Mouse (Mus musculus): ENCODE data around the gene Pnmal2. TPM values are rescaled to one million over a fixed set of nuclear protein-coding genes. Genes with fewer than 3 reads are reported as not detected.

The Pnmal2 gene
- total and polyA plus RNA-seq, 3 experiments, result 0.07 TPM; not detected in 2

DNA sequence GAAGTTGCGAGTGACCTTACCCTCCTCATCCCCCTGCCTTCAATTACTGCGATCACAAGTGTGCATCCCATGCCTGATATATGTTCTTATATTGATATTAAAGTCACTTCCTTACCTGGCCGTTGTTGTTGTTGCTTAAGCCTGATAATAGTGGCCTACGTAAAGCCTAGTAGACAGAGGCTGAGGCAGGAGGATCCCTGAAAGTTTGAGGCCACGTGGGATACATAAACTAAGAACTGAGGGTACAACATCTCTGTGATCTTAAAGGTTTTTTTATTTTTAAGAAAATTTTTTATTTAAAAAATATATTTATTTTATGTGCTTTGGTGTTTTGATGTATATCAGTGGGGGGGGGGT lies 47.9 kb downstream of the Pnmal2 start, which contains the start of gene Ccdc8:
Gene Ccdc8, plus strand, starts transcription at position 258 of the 357 bp plus-strand sequence.
- Histone ChIP-seq H3K79me2 (ENCODE audit: control insufficient read depth, insufficient read depth, low read length, poor library complexity) (no peaks in the 10 kb centered on the region), H3K9ac (ENCODE audit: control insufficient read depth, low read depth, low read length, poor library complexity, severe bottlenecking) (no peak within 1 kb of the TSS; the same call in 1 of the 2 replicates), H3K9me3 (replicated peaks; ENCODE audit: insufficient read depth, low read length) (no peaks in the 10 kb centered on the region), H3K4me3 (ENCODE audit: control insufficient read depth in 1 of 2, insufficient read depth in 1 of 2, low read depth in 2 of 2, low read length in 2 of 2) (no peak within 1 kb of the TSS), H3K27ac (ENCODE audit: control insufficient read depth, low read depth, low read length) (no peak within 1 kb of the TSS), H3K36me3 (ENCODE audit: control insufficient read depth in 1 of 2, insufficient read depth in 2 of 2, low read length in 2 of 2) (peaks cover 0 to 11% of the 10 kb centered on the region in 2 experiments; a peak in 2 of 4 replicates), H3K4me1 (ENCODE audit: control insufficient read depth in 1 of 2, insufficient read depth in 2 of 2, low read length in 2 of 2) (peaks cover 4 to 9% of the 10 kb centered on the region in 2 experiments), H3K27me3 (ENCODE audit: control insufficient read depth in 1 of 2, insufficient read depth in 2 of 2, low read length in 2 of 2) (no peaks in the 10 kb centered on the region)
- DNase-seq (ENCODE audit: low read depth, low spot score), result no peak
- no peak for TF ChIP-seq TBP (IDR thresholded peaks at IDR 0.05; ENCODE audit: low read depth, low read length)
- no peak for TF ChIP-seq UBTF (IDR thresholded peaks at IDR 0.05; ENCODE audit: borderline replicate concordance, insufficient read depth, low read depth, low read length)
- no peak for TF ChIP-seq MXI1 (IDR thresholded peaks at IDR 0.05; ENCODE audit: low read depth, low read length)
- TF ChIP-seq BHLHE40 (IDR thresholded peaks at IDR 0.05; ENCODE audit: borderline replicate concordance, low read depth, low read length), result no peak
- no peak for TF ChIP-seq E2F4 (IDR thresholded peaks at IDR 0.05; ENCODE audit: borderline replicate concordance, low read depth, low read length)
- TF ChIP-seq NELFE (IDR thresholded peaks at IDR 0.05; ENCODE audit: low read depth, low read length), result no peak
- no peak for TF ChIP-seq CHD2 (IDR thresholded peaks at IDR 0.05; ENCODE audit: low read length)
- no peak for TF ChIP-seq ZKSCAN1 (IDR thresholded peaks at IDR 0.05; ENCODE audit: low read depth, low read length)
- no peak for TF ChIP-seq MEF2A (IDR thresholded peaks at IDR 0.05; ENCODE audit: extremely low read depth, insufficient replicate concordance, low read depth, low read length, poor library complexity, severe bottlenecking)
- TF ChIP-seq MAX (IDR thresholded peaks at IDR 0.05; ENCODE audit: low read length), result no peak
- TF ChIP-seq HCFC1 (IDR thresholded peaks at IDR 0.05; ENCODE audit: low read depth, low read length), result no peak
- no peak for TF ChIP-seq ZC3H11A (IDR thresholded peaks at IDR 0.05; ENCODE audit: low read depth, low read length)
- TF ChIP-seq GABPA (IDR thresholded peaks at IDR 0.05; ENCODE audit: low read depth, low read length), result no peak
- no peak for TF ChIP-seq NRF1 (IDR thresholded peaks at IDR 0.05; ENCODE audit: insufficient read depth, low read depth, low read length, poor library complexity, severe bottlenecking)
- no peak for TF ChIP-seq USF1 (IDR thresholded peaks at IDR 0.05; ENCODE audit: low read depth, low read length)
- no peak for TF ChIP-seq EP300 (IDR thresholded peaks at IDR 0.05; ENCODE audit: low read depth in 1 of 2, low read length in 2 of 2)
- no peak for TF ChIP-seq KAT2A (conservative IDR thresholded peaks at IDR 0.05; ENCODE audit: low read depth, low read length)

DNA sequence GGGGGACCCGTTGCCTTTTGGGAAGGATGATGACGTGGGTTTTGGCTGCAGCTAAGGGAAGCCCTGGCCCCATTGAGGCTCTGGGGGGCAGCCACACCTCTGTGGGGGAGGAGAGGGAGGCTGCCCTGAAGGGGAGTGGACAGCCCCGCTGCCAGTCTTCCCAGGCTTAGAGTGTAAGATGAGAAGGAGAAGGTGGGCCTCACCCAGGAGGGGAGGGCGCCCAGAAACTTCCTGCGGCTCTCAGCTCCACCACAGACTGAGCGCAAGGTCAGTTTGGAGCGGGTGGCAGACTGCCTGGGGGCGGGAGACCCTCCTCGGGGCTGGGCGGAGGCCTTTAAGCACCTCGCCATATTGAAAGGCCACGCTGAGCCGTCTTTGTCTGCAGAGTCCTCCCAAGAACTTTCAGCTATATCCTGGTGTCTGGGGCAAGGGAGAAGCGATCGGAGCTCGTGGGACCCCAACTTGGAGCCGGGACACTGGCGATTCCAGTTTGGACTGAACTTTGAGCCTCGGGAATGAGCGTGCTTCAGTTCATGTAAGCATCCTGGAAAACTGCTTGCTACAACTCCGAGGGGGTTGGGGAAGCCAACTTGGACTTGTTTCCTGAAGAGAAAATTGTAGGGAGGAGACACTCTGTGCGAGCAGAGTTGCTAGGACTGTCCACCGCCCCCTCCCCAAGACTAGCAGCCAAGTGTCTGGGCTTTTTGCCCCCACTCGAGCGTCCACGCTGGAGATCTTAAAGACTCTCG lies 49.3 kb downstream of the Pnmal2 start:
- Histone ChIP-seq H3K9ac (ENCODE audit: control insufficient read depth, low read depth, low read length, poor library complexity, severe bottlenecking) (no peak overlapping the region), H3K4me3 (ENCODE audit: control insufficient read depth in 1 of 2, insufficient read depth in 1 of 2, low read depth in 2 of 2, low read length in 2 of 2) (no peak overlapping the region), H3K4me1 (ENCODE audit: control insufficient read depth in 1 of 2, insufficient read depth in 2 of 2, low read length in 2 of 2) (peaks cover 4 to 9% of the 10 kb centered on the region in 2 experiments), H3K36me3 (ENCODE audit: control insufficient read depth in 1 of 2, insufficient read depth in 2 of 2, low read length in 2 of 2) (peaks cover 0 to 11% of the 10 kb centered on the region in 2 experiments; a peak in 2 of 4 replicates), H3K79me2 (ENCODE audit: control insufficient read depth, insufficient read depth, low read length, poor library complexity) (no peaks in the 10 kb centered on the region), H3K27me3 (ENCODE audit: control insufficient read depth in 1 of 2, insufficient read depth in 2 of 2, low read length in 2 of 2) (no peaks in the 10 kb centered on the region), H3K27ac (ENCODE audit: control insufficient read depth, low read depth, low read length) (no peak overlapping the region), H3K9me3 (replicated peaks; ENCODE audit: insufficient read depth, low read length) (no peaks in the 10 kb centered on the region)
- no peak for DNase-seq (ENCODE audit: low read depth, low spot score)
- TF ChIP-seq POLR2AphosphoS5 (IDR thresholded peaks at IDR 0.05; ENCODE audit: borderline replicate concordance, low read depth, low read length) (no peak), BHLHE40 (IDR thresholded peaks at IDR 0.05; ENCODE audit: borderline replicate concordance, low read depth, low read length) (no peak), MXI1 (IDR thresholded peaks at IDR 0.05; ENCODE audit: low read depth, low read length) (no peak), CHD2 (IDR thresholded peaks at IDR 0.05; ENCODE audit: low read length) (no peak), MYB (IDR thresholded peaks at IDR 0.05; ENCODE audit: low read depth, low read length) (no peak), USF1 (IDR thresholded peaks at IDR 0.05; ENCODE audit: low read depth, low read length) (no peak), MAZ (IDR thresholded peaks at IDR 0.05; ENCODE audit: low read depth, low read length) (no peak), MYC (IDR thresholded peaks at IDR 0.05; ENCODE audit: low read depth, low read length) (no peak), MAX (IDR thresholded peaks at IDR 0.05; ENCODE audit: low read length) (no peak), SMC3 (IDR thresholded peaks at IDR 0.05; ENCODE audit: low read depth, low read length) (no peak), ZC3H11A (IDR thresholded peaks at IDR 0.05; ENCODE audit: low read depth, low read length) (no peak), TAL1 (IDR thresholded peaks at IDR 0.05; ENCODE audit: low read length) (no peak), SIN3A (IDR thresholded peaks at IDR 0.05; ENCODE audit: low read length) (no peak), POLR2AphosphoS2 (IDR thresholded peaks at IDR 0.05; ENCODE audit: low read length) (no peak), NRF1 (IDR thresholded peaks at IDR 0.05; ENCODE audit: insufficient read depth, low read depth, low read length, poor library complexity, severe bottlenecking) (no peak), NELFE (IDR thresholded peaks at IDR 0.05; ENCODE audit: low read depth, low read length) (no peak), CHD1 (IDR thresholded peaks at IDR 0.05; ENCODE audit: low read depth, low read length) (no peak), GATA1 (IDR thresholded peaks at IDR 0.05; ENCODE audit: low read depth, low read length) (no peak)
